Mouse (Mus musculus) retina, postnatal 1 day (tissue): ENCODE measurements around the gene Scamp5.

ENCODE experiments used
- DNase-seq: peaks from one replicate; pipeline ENCODE4 v3.0.0-alpha.2; 2012

Gene Scamp5

GRCm38 (mm10) chr9:57467896-57468549, at the start of gene Scamp5:
Gene Scamp5 (minus strand): TSS chr9:57468060.
- DNase-seq, result peak; percentile 96

- peak; percentile 87 for DNase-seq
Measured at GRCm38 (mm10) chr9:57517113-57517512, 49.3 kb upstream of the Scamp5 start.

GRCm38 (mm10) chr9:57510577-57510976, 42.7 kb upstream of the Scamp5 start:
- DNase-seq, result no peak

GRCm38 (mm10) chr9:57505700-57506099, 37.8 kb upstream of the Scamp5 start:
- peak; percentile 56 for DNase-seq

GRCm38 (mm10) chr9:57504891-57505290, 37.0 kb upstream of the Scamp5 start:
- no peak for DNase-seq

GRCm38 (mm10) chr9:57504381-57504700, 36.5 kb upstream of the Scamp5 start:
- DNase-seq, result peak; percentile 79

GRCm38 (mm10) chr9:57503622-57504380, 35.9 kb upstream of the Scamp5 start, which contains the start of gene Rpp25:
Gene Rpp25 (plus strand): TSS chr9:57504026.
- peak; percentile 55 for DNase-seq

- no peak for DNase-seq
Measured at GRCm38 (mm10) chr9:57502911-57503621, 35.2 kb upstream of the Scamp5 start.

- DNase-seq, result peak; percentile 81
Measured at GRCm38 (mm10) chr9:57501861-57502260, 34.0 kb upstream of the Scamp5 start.

GRCm38 (mm10) chr9:57501452-57501851, 33.6 kb upstream of the Scamp5 start:
- DNase-seq, result no peak

- DNase-seq, result no peak
Measured at GRCm38 (mm10) chr9:57498536-57498935, 30.7 kb upstream of the Scamp5 start.

GRCm38 (mm10) chr9:57497236-57497635, 29.4 kb upstream of the Scamp5 start:
- no peak for DNase-seq

GRCm38 (mm10) chr9:57494970-57495369, 27.1 kb upstream of the Scamp5 start:
- DNase-seq, result no peak

- no peak for DNase-seq
Measured at GRCm38 (mm10) chr9:57493532-57493931, 25.7 kb upstream of the Scamp5 start.

- DNase-seq, result no peak
Measured at GRCm38 (mm10) chr9:57487807-57488206, 19.9 kb upstream of the Scamp5 start.

GRCm38 (mm10) chr9:57485774-57486173, 17.9 kb upstream of the Scamp5 start:
- DNase-seq, result peak; percentile 89

GRCm38 (mm10) chr9:57468914-57469313, 1.1 kb upstream of the Scamp5 start:
- DNase-seq, result peak; percentile 43

GRCm38 (mm10) chr9:57467271-57467771, 539 bp downstream of the Scamp5 start:
- DNase-seq, result peak; percentile 62

- DNase-seq, result no peak
Measured at GRCm38 (mm10) chr9:57466101-57466500, 1.8 kb downstream of the Scamp5 start.

- no peak for DNase-seq
Measured at GRCm38 (mm10) chr9:57462866-57463265, 5.0 kb downstream of the Scamp5 start.

GRCm38 (mm10) chr9:57459707-57460106, 8.2 kb downstream of the Scamp5 start:
- peak; percentile 30 for DNase-seq

GRCm38 (mm10) chr9:57453516-57453915, 14.3 kb downstream of the Scamp5 start:
- no peak for DNase-seq

GRCm38 (mm10) chr9:57452624-57453462, 15.0 kb downstream of the Scamp5 start:
- DNase-seq, result no peak
